Mouse (Mus musculus) erythroblast, embryonic 14.5 days (primary cell): ENCODE results near the gene Nkx1-2.

Source experiments
- GATA1 ChIP-seq: IDR thresholded peaks from 2 replicates; pipeline ENCODE4 v1.6.1; 2012; ENCODE audit warnings: low read length, inconsistent platforms, mixed read lengths
- TAL1 ChIP-seq: IDR thresholded peaks from 3 replicates; pipeline ENCODE4 v1.6.1; 2012; ENCODE audit warnings: low read length, inconsistent platforms, mixed read lengths

DNA sequence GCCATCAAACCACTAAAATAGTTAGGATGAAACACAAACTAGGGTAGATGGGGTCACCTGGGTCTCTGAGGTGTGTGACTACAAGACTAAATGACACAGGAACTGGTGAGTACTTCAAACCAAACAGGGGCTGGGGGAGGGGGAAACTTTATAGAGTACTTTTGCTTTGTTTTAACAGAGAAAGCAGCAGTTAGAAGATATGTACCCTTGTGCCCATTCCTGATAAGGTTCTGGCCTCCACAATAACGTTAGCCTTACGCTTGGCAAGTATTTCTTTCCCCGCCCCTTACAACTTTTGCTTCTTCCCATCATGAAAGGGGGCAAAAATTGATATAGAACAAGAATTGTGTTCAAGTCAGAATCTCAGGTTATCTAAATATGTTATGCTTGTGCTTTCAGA lies 3.6 kb downstream of the Nkx1-2 start:
- TF ChIP-seq GATA1 (no peak), TAL1 (no peak)
